Mouse (Mus musculus) kidney, postnatal 36 days (tissue): ENCODE measurements around the gene Stpg1.

Experiments used
- DNase-seq, 2 experiments: peaks; one replicate each; pipeline ENCODE4 v3.0.0; 2021 to 2022; ENCODE audit warnings: mixed read lengths in 2 of 2

Stpg1 gene

GRCm38 (mm10) chr4:135494521-135495396 lies at the start of gene Stpg1, which contains the start of gene Nipal3:
TSS of gene Stpg1 (plus strand) at chr4:135494790.
TSS of gene Nipal3 (minus strand) at chr4:135495038.
- peak; percentile 95 to 96 for DNase-seq

DNA sequence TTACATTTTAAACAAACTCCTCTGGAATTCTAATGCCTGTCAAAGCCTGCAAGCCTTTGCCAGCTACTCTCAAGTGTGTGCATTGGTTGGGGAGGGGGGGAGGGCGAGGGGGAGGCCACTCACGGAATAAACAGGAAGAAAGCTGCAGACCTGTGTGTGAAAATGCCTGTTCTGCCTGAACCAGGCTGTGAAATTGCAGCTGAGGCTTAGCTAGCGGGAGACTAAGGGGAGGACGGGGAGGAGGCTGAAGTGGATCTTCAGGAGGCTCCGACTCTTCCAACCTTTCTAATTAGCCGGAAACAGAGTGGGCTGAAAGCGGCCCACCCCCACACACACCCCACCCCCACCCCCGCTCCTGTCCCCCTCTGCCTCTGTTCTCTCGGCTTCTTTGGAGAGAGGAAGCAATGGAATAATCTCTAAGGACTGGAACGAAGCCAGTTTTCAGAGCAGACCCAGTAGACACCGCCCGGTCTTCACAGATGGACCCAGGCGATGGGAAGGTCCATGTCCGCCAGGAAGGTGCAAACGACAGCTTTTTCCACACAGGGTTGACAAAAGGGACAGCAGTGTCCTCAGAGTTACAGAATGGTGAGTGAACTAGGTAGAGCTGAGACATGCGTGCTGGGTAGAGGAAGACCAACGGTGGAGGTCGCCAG lies 43.1 kb upstream of the Stpg1 start:
- peak in 1 of 2 experiments; percentile 47 for DNase-seq

GRCm38 (mm10) chr4:135453164-135453563 lies 41.4 kb upstream of the Stpg1 start:
- DNase-seq: peak; percentile 32 to 79

GRCm38 (mm10) chr4:135453572-135453971 lies 41.0 kb upstream of the Stpg1 start:
- no peak for DNase-seq

GRCm38 (mm10) chr4:135463406-135463805 lies 31.2 kb upstream of the Stpg1 start:
- no peak for DNase-seq

- DNase-seq: no peak
These were observed 16.7 kb upstream of the Stpg1 start for GRCm38 (mm10) chr4:135477851-135478250.

GRCm38 (mm10) chr4:135480370-135480769 lies 14.2 kb upstream of the Stpg1 start:
- no peak for DNase-seq

DNA sequence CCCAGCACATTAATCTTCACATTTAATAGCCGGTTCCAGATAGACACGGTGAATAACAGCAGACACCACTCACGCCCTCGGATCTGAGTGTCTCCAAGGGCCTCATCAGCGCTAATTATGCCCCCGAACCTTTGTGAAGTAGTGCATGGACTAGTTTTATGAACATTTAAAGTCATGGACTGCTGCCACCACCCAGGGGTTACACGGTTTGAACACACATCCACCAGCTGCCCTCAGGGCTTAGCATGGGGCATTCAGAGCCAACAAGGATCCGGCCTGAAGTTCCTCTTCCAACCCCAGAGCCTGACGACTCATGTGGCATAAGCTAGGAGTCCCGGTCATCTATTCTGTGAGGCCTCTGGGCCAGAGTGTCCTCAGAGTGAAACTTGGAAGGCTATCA lies 9.5 kb upstream of the Stpg1 start:
- peak; percentile 11 to 22 for DNase-seq

- DNase-seq: peak; percentile 39 to 58
These were observed 8.2 kb upstream of the Stpg1 start for GRCm38 (mm10) chr4:135486352-135486751.

GRCm38 (mm10) chr4:135489256-135489655 lies 5.3 kb upstream of the Stpg1 start:
- DNase-seq: no peak

DNA sequence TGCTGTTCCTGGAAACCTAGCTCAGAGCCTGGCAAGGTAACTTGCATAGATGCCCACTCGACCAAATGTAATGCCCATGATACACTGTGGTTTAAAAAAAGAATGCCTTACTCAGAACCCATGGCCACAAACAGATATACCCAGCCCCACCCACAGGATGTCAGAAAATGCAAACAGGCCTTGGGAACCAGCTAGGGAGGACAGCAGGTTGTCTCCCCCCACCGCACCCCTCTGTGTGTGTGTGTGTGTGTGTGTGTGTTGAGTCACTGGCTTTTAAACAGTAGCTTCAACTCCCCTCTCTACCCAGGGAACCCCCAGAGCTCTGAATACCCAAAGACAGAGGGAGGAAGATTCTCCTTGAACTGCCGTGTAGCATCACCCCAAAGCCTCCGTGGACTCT lies 1.3 kb upstream of the Stpg1 start:
- no peak for DNase-seq

DNA sequence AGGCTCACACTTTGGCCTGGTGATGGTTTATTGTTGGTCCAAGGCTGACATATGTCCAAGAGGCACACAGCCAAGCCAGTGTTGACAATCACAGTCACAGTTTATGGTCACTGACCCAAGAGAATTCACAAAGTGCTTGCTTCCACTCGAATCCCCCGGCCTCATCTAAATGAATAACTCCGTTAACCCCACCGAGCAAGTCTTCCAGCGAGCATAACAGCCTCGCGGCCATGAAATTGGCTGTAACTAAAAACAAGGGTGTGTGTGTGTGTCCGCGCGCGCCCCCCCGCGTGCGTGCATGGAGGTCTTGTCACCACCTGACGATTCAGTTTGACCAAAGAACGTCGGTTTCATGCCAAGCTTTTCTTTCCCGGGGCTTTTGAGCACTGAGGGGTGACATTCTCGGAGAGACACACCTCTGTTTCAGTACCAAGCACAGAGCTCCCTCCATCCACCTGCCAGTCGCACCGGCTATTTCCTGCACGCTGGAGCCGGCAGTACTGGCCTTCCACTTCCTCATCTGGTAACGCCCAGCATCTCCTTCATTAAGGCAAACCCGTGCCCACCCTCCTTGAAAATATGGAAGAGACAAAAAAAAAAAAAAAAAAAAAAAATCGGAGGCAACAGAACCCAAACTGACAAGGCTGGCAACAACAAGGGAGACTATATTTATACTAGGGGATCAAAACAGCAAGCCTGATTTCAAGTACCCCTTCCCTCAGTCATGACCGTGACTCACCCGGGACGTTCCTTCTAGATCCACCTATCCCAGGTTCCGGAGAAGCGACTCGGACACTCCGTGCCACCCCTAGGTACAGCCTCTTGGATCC lies 684 bp upstream of the Stpg1 start:
- DNase-seq: peak; percentile 48 to 69

- DNase-seq: no peak
These were observed 804 bp downstream of the Stpg1 start for GRCm38 (mm10) chr4:135495397-135495791.

- peak; percentile 94 to 95 for DNase-seq
These were observed 1.2 kb downstream of the Stpg1 start for GRCm38 (mm10) chr4:135495810-135496209.

- DNase-seq: peak; percentile 23 to 36
These were observed 3.5 kb downstream of the Stpg1 start for GRCm38 (mm10) chr4:135498136-135498535.

GRCm38 (mm10) chr4:135499831-135500230 lies 5.2 kb downstream of the Stpg1 start:
- no peak for DNase-seq

GRCm38 (mm10) chr4:135501587-135501986 lies 7.0 kb downstream of the Stpg1 start:
- no peak for DNase-seq

DNA sequence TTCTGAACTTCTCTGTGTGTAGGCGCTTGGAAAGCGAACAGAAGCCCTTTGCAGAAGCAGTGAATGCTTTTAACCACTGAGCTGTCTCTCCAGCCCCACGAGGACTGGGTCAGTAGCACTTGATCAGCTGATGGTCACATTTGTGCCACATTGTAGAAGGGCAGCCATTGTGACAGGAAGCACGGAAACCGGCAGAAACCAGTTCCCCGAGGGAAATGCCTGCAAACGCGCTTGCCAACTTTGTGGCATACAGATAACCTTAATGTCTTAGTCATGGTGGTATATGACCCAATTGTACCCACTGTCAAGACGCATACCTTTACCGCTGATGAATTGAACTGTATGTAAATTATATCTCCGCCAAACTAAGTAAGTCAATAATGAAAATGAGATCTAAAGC lies 11.2 kb downstream of the Stpg1 start:
- DNase-seq: peak; percentile 25 to 51

GRCm38 (mm10) chr4:135507547-135508350 lies 13.2 kb downstream of the Stpg1 start:
- peak in 1 of 2 experiments; percentile 63 for DNase-seq

- DNase-seq: peak; percentile 78 to 83
These were observed 13.9 kb downstream of the Stpg1 start for GRCm38 (mm10) chr4:135508419-135509039.

DNA sequence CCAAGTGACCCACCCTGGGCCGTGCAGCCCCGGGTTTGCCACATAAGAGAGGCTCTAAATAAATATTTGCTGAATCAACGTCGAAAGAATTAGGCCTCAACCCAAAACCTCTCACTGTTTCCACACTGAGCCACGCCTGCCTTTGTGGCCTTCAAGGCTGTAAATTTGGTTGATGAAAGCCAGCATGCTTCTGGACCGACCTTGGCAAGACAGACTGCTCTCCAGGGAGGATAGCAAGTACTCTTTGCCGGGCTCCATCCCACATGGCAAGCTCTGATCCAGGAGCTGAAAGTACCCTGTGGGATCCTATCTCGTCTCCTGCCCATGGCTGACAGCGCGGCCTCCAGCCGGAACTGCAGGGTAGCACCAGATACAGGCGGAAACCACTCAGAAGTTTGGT lies 14.9 kb downstream of the Stpg1 start:
- DNase-seq: no peak

GRCm38 (mm10) chr4:135513865-135514264 lies 19.3 kb downstream of the Stpg1 start:
- peak; percentile 37 to 43 for DNase-seq
